Mouse (Mus musculus) erythroblast, embryonic 14.5 days (primary cell): ENCODE data around the gene Tm4sf19. TPM values are rescaled to one million over a fixed set of nuclear protein-coding genes. Genes with fewer than 3 reads are reported as not detected.

Experiments
- H3K27me3 ChIP-seq: 2 replicates; pipeline ENCODE4 v1.6.1; 2012; ENCODE audit warnings: inconsistent platforms; ENCODE audit not compliant: control insufficient read depth
- H3K36me3 ChIP-seq: 2 replicates; pipeline ENCODE4 v1.6.1; 2012; ENCODE audit warnings: mild to moderate bottlenecking, inconsistent platforms; ENCODE audit not compliant: control insufficient read depth
- H3K4me1 ChIP-seq: 2 replicates; pipeline ENCODE4 v1.6.1; 2012; ENCODE audit warnings: inconsistent platforms; ENCODE audit not compliant: control insufficient read depth
- H3K4me3 ChIP-seq: replicated peaks from 2 replicates; pipeline ENCODE3; 2012; ENCODE audit warnings: moderate library complexity, mild to moderate bottlenecking, inconsistent platforms
- H3K9me3 ChIP-seq: 2 replicates; pipeline ENCODE4 v1.6.1; 2012; ENCODE audit warnings: low read length, inconsistent platforms, mixed read lengths; ENCODE audit not compliant: control insufficient read depth
- GATA1 ChIP-seq: IDR thresholded peaks from 2 replicates; pipeline ENCODE4 v1.6.1; 2012; ENCODE audit warnings: low read length, inconsistent platforms, mixed read lengths
- TAL1 ChIP-seq: IDR thresholded peaks from 3 replicates; pipeline ENCODE4 v1.6.1; 2012; ENCODE audit warnings: low read length, inconsistent platforms, mixed read lengths
- polyA plus RNA-seq: library from polyadenylated mRNA; stranded (reverse); fragments of >175 nt; gene quantifications from 2 replicates; pipeline ENCODE4 v1.2.3, GENCODE M21; 2012

Gene Tm4sf19
- polyA plus RNA-seq, 1 experiment: not detected

DNA sequence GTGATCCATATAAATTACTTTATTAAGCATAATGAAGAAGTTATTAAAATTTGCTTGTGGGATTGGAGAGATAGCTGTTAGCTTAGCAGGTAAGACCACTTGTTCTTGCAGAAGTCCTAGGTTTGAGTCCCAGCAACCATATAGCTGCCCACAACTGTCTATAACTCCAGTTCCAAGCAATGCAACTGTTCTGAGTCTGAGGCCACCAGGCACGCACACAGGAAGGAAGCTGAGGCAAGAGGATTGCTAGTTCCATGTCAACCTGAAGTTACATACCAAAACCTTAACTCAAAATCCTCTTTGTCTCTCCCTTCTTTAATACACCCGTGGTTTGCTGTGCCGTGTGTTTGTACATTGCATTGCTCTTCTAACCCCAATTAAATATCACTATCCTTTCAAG is 9.4 kb upstream of the Tm4sf19 start:
- TF ChIP-seq GATA1 (no peak), TAL1 (no peak)
- Histone ChIP-seq H3K9me3 (no peaks in the 10 kb centered on the region), H3K4me3 (no peak overlapping the region), H3K36me3 (peaks cover 53% of the 10 kb centered on the region), H3K4me1 (peaks cover 12% of the 10 kb centered on the region), H3K27me3 (no peaks in the 10 kb centered on the region)

DNA sequence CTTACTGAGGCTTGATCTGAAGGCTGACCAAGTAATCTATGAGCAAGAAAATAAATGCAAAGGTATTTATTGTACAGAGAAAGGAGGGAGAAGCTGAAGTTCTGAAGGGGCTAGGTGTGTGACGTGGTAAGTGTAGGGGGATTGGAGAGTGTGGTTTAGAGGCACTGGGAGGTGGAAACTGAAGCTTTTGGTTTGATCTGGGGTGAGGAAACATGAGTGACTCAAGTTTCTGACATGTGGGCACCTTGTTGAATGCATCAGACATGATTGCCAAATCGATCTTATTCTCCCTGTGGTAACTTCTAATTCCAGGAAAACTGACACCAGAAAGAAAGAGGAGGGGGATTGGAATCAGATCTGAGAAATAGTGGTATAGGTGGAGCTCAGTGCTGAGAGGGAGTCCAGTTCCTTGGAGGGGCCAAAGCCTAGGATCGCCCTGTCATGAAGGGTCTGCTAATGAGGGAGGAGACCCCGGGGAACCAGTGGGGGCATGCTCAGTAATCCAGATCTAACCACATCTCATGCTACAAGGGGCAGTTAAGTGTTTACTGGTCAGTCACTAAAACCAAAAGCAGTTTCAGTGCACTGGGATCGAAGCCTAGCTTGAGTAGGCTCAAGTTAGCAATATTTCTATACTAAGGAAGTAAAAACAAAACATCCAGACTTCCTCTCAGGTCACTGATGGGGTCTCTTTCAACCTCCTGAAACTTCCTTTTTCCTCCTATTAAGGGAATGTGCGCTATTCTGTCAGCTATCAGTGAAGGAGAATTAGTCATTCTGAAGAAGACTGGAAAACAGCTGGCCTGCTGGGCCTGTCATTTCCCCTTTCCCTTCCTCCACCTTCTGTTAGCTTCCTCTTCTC is 4.4 kb upstream of the Tm4sf19 start:
- TF ChIP-seq TAL1: no peak
- TF ChIP-seq GATA1: no peak
- Histone ChIP-seq H3K4me3 (no peak overlapping the region), H3K36me3 (peaks cover 17% of the 10 kb centered on the region)

DNA sequence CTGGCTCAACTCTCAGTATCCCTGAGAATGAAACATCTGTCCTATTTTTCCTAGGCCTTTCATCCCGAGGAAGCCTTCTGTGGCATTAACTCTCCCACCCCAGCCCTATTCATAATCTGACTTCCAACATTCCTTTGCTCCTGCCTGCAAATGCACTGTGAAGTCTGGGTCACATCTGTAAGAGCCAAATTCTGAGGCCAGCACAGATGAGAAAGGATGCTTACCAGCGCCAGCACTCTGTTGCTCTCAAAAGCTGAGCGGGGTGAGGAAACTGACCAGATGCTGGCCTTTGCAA is 3.8 kb upstream of the Tm4sf19 start:
- Histone ChIP-seq H3K4me1 (no peaks in the 10 kb centered on the region; the same call in 1 of the 2 replicates), H3K9me3 (no peaks in the 10 kb centered on the region), H3K4me3 (no peak overlapping the region), H3K36me3 (peaks cover 11% of the 10 kb centered on the region), H3K27me3 (no peaks in the 10 kb centered on the region)
- TF ChIP-seq TAL1: no peak
- no peak for TF ChIP-seq GATA1

More for the DNA sequence above, 4.4 kb upstream of the Tm4sf19 start:
- Histone ChIP-seq H3K4me1 (no peaks in the 10 kb centered on the region; the same call in 1 of the 2 replicates), H3K27me3 (no peaks in the 10 kb centered on the region), H3K9me3 (no peaks in the 10 kb centered on the region)

GRCm38 (mm10) chr16:32398206-32398605 is 2.1 kb upstream of the Tm4sf19 start:
- no peaks in the 10 kb centered on the region for H3K27me3 ChIP-seq

GRCm38 (mm10) chr16:32401335-32401965 is 1.1 kb downstream of the Tm4sf19 start:
- Histone ChIP-seq H3K4me1 (no peaks in the 10 kb centered on the region; the same call in 1 of the 2 replicates), H3K4me3 (no peak overlapping the region), H3K9me3 (no peaks in the 10 kb centered on the region), H3K36me3 (no peaks in the 10 kb centered on the region), H3K27me3 (no peaks in the 10 kb centered on the region)
- TF ChIP-seq GATA1: no peak
- TF ChIP-seq TAL1: no peak

More at GRCm38 (mm10) chr16:32398206-32398605, 2.1 kb upstream of the Tm4sf19 start:
- H3K36me3 ChIP-seq: peaks cover 4% of the 10 kb centered on the region
- H3K4me3 ChIP-seq: no peak overlapping the region
- TF ChIP-seq TAL1 (no peak), GATA1 (no peak)
- H3K4me1 ChIP-seq: no peaks in the 10 kb centered on the region; the same call in 1 of the 2 replicates
- no peaks in the 10 kb centered on the region for H3K9me3 ChIP-seq

DNA sequence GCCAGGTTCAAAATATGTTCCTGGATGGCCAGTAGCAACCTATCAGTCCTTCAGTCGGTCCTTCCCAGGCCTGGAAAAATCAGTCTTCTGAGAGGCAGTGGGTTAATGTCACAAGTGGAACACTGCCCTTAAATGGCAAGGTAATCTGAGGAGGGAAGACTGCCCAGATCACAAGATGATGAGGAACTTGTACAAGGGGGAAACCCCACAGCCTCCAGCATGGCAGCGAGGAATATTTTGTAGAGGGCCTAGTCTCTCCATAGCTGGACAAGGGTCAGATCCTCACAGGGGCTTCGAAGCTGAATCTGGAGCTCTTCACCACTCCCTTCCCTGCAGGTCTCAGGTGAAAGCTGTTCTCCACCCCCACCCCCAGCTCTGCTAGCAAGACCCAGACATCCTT is 2.5 kb downstream of the Tm4sf19 start:
- Histone ChIP-seq H3K4me1 (no peaks in the 10 kb centered on the region; the same call in 1 of the 2 replicates), H3K27me3 (no peaks in the 10 kb centered on the region; the same call in 1 of the 2 replicates), H3K9me3 (no peaks in the 10 kb centered on the region), H3K4me3 (no peak overlapping the region), H3K36me3 (no peaks in the 10 kb centered on the region)
- TF ChIP-seq TAL1 (no peak), GATA1 (no peak)

- Histone ChIP-seq H3K36me3 (no peaks in the 10 kb centered on the region), H3K27me3 (no peaks in the 10 kb centered on the region; the same call in 1 of the 2 replicates), H3K4me1 (no peaks in the 10 kb centered on the region), H3K4me3 (no peak overlapping the region), H3K9me3 (no peaks in the 10 kb centered on the region)
- TF ChIP-seq TAL1 (no peak), GATA1 (no peak)
Observed at GRCm38 (mm10) chr16:32405716-32406115, 5.4 kb downstream of the Tm4sf19 start.

DNA sequence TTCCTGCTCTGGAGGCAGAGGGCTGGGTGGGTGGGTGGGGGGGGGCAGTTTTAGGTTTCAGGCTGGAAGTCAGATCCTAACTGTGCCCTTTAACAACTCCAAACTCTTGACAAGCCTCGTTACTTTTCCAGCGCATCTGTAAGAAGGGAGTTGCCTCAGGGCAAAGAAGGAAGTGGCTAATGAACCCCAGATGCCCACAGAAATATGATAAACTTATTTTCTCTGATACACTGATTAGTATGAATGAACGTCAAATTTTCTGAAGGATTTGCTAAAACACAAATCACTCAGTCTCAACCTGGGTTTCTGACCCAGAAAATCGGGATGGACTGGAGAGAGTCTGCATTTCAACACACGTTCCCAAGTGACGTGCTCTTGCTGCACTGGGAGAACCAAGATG is 6.4 kb downstream of the Tm4sf19 start:
- Histone ChIP-seq H3K4me1 (no peaks in the 10 kb centered on the region), H3K4me3 (no peak overlapping the region), H3K9me3 (no peaks in the 10 kb centered on the region), H3K36me3 (no peaks in the 10 kb centered on the region), H3K27me3 (no peaks in the 10 kb centered on the region; the same call in 1 of the 2 replicates)
- no peak for TF ChIP-seq GATA1
- TF ChIP-seq TAL1: no peak

DNA sequence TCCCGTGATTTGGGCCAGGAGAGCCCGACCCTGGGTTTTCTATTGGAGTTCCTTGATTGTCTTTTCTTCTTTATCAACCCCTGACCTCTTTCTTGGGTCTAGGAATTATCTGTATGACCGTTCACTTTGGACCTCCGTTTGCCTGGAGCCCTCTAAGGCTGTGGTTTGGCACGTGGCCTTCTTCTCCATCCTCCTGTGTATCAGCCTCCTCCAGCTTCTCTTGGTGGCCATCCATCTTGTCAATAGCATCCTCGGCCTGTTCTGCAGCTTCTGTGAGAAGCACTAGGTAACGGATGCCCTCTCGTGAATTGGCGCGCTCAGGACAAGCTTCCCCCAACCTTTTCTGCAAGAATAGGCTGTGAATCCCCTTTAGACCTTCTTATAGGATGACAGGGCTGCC is 7.4 kb downstream of the Tm4sf19 start:
- TF ChIP-seq GATA1: no peak
- no peak for TF ChIP-seq TAL1

GRCm38 (mm10) chr16:32417457-32417856 is 17.2 kb downstream of the Tm4sf19 start:
- TF ChIP-seq GATA1: no peak
- no peak for TF ChIP-seq TAL1

More for the DNA sequence above, 7.4 kb downstream of the Tm4sf19 start:
- Histone ChIP-seq H3K27me3 (no peaks in the 10 kb centered on the region; the same call in 1 of the 2 replicates), H3K4me1 (no peaks in the 10 kb centered on the region), H3K36me3 (no peaks in the 10 kb centered on the region), H3K9me3 (no peaks in the 10 kb centered on the region), H3K4me3 (no peak overlapping the region)

More at GRCm38 (mm10) chr16:32417457-32417856, 17.2 kb downstream of the Tm4sf19 start:
- no peaks in the 10 kb centered on the region for H3K27me3 ChIP-seq
- no peak overlapping the region for H3K4me3 ChIP-seq
- no peaks in the 10 kb centered on the region for H3K36me3 ChIP-seq
- no peaks in the 10 kb centered on the region for H3K9me3 ChIP-seq
- peaks cover 21% of the 10 kb centered on the region for H3K4me1 ChIP-seq
